ENCODE assay signal across 28 mouse cellular contexts in genomic region chr9:72590861-72591260, GRCm38 (mm10).
"Had no signal": no experiment of that assay in that cellular context is flagged by ENCODE, and none has a peak within 500 bp of the region (broad histone marks: within the 10 kb centered on the region; RNA-seq: fewer than 3 reads in every experiment).

No protein-coding gene starts in this region.

- H3K27ac ChIP-seq: embryonic facial prominence, embryonic 10.5 days; embryonic facial prominence, embryonic 12.5 days; embryonic facial prominence, embryonic 13.5 days; embryonic facial prominence, embryonic 15.5 days; forebrain, embryonic 10.5 days; forebrain, embryonic 12.5 days; forebrain, embryonic 13.5 days; forebrain, embryonic 15.5 days; gastrocnemius, adult 2 months; heart, adult 2 months; heart, embryonic 10.5 days had no signal

- H3K4me1 ChIP-seq: embryonic facial prominence, embryonic 12.5 days; embryonic facial prominence, embryonic 13.5 days; embryonic facial prominence, embryonic 15.5 days; forebrain, embryonic 10.5 days; forebrain, embryonic 12.5 days; forebrain, embryonic 13.5 days; forebrain, embryonic 15.5 days; heart, embryonic 10.5 days had no signal

- H3K27me3 ChIP-seq: embryonic facial prominence, embryonic 12.5 days; embryonic facial prominence, embryonic 13.5 days; embryonic facial prominence, embryonic 15.5 days; forebrain, embryonic 12.5 days; forebrain, embryonic 13.5 days; forebrain, embryonic 15.5 days had no signal

- DNase-seq: cerebellum, adult 9-10 months; cerebellum, adult 9-11 months; cerebellum, postnatal 10 days; cerebellum, postnatal 14 days; cerebellum, postnatal 25 days; cerebellum, postnatal 36 days; embryo, embryonic 11 days; gastrocnemius, adult 2 months; gastrocnemius, postnatal 10 days; gastrocnemius, postnatal 14 days; gastrocnemius, postnatal 25 days; gastrocnemius, postnatal 36 days; heart, adult 11 months; heart, adult 18-20 months; heart, adult 2 months had no signal

- H3K4me2 ChIP-seq: embryonic facial prominence, embryonic 12.5 days; embryonic facial prominence, embryonic 13.5 days; embryonic facial prominence, embryonic 15.5 days; forebrain, embryonic 12.5 days; forebrain, embryonic 13.5 days; forebrain, embryonic 15.5 days; heart, embryonic 11.5 days had no signal

- H3K9ac ChIP-seq: embryonic facial prominence, embryonic 12.5 days; embryonic facial prominence, embryonic 13.5 days; embryonic facial prominence, embryonic 15.5 days; forebrain, embryonic 12.5 days; forebrain, embryonic 13.5 days; forebrain, embryonic 15.5 days had no signal

- H3K9me3 ChIP-seq: embryonic facial prominence, embryonic 10.5 days; embryonic facial prominence, embryonic 12.5 days; embryonic facial prominence, embryonic 13.5 days; embryonic facial prominence, embryonic 15.5 days; forebrain, embryonic 10.5 days; forebrain, embryonic 12.5 days; forebrain, embryonic 13.5 days; forebrain, embryonic 15.5 days; heart, embryonic 10.5 days had no signal

- ATAC-seq: forebrain, embryonic 13.5 days; forebrain, embryonic 14.5 days; forebrain, embryonic 15.5 days; forebrain, embryonic 16.5 days had no signal

- H3K4me3 ChIP-seq: embryonic facial prominence, embryonic 10.5 days; embryonic facial prominence, embryonic 12.5 days; embryonic facial prominence, embryonic 13.5 days; embryonic facial prominence, embryonic 15.5 days; erythroblast, embryonic 14.5 days; forebrain, embryonic 10.5 days; forebrain, embryonic 12.5 days; forebrain, embryonic 13.5 days; forebrain, embryonic 15.5 days; gastrocnemius, adult 2 months; heart, adult 2 months; heart, embryonic 10.5 days had no signal

- H3K36me3 ChIP-seq: embryonic facial prominence, embryonic 12.5 days had no signal
